8 mouse cellular contexts compared by ENCODE assay signal in genomic region chr9:44249181-44250146, GRCm38 (mm10). TPM values are rescaled to one million over a fixed set of nuclear protein-coding genes. Genes with fewer than 3 reads are reported as not detected.
DNase-seq lines count a peak whose midpoint lies in the region; ATAC-seq and TF ChIP-seq lines count a peak whose summit lies in the region.

No protein-coding gene starts in this region.

- no peaks in the 10 kb centered on the region for H3K9me3 ChIP-seq in limb, embryonic 15.5 days
- H3K9me3 ChIP-seq in midbrain, embryonic 14.5 days (ENCODE audit: control insufficient read depth, low read length) = no peaks in the 10 kb centered on the region

- peak; percentile 35; the same call in 1 of the 2 replicates for TF ChIP-seq EP300 in heart, adult 2 months (IDR thresholded peaks at IDR 0.05; ENCODE audit: insufficient read depth, low read depth, low read length)

- H3K36me3 ChIP-seq in heart, adult 2 months (ENCODE audit: control insufficient read depth, insufficient read depth, low read length) = no peaks in the 10 kb centered on the region
- H3K36me3 ChIP-seq in limb, embryonic 15.5 days = peaks cover 10% of the 10 kb centered on the region
- H3K36me3 ChIP-seq in midbrain, embryonic 14.5 days (ENCODE audit: control insufficient read depth, insufficient read depth, low read length) = no peaks in the 10 kb centered on the region

- no peaks in the 10 kb centered on the region for H3K79me2 ChIP-seq in heart, adult 2 months (replicated peaks; ENCODE audit: control insufficient read depth, insufficient read depth, low read length)

- H3K4me2 ChIP-seq in limb, embryonic 15.5 days = 0 out of 2 replicates have a peak overlapping the region, but pooled peaks have one; percentile 24
- H3K4me2 ChIP-seq in midbrain, embryonic 14.5 days (ENCODE audit: low read length) = no peak overlapping the region

- 0 out of 2 replicates have a peak, but pooled peaks have one; percentile 25 for ATAC-seq in limb, embryonic 15.5 days (ENCODE audit: insufficient number of reproducible peaks, low FRiP score, low TSS enrichment, low read depth)
- peak; percentile 58; the same call in 1 of the 2 replicates for ATAC-seq in midbrain, embryonic 14.5 days (ENCODE audit: low FRiP score, low TSS enrichment)

- 0 out of 2 replicates have a peak, but pooled peaks have one; percentile 33 for TF ChIP-seq POLR2A in heart, adult 2 months (IDR thresholded peaks at IDR 0.05; ENCODE audit: insufficient read depth, low read depth, low read length)

- peak; percentile 81 for TF ChIP-seq CTCF in heart, adult 2 months (IDR thresholded peaks at IDR 0.05)

- DNase-seq in left cerebral cortex, adult 11 months (ENCODE audit: low spot score) = peak; percentile 52
- no peak for DNase-seq in left cerebral cortex, adult 8-10 months (ENCODE audit: low spot score in 2 of 2)
- DNase-seq in embryo, embryonic 9.5 days (ENCODE audit: extremely low spot score) = peak; percentile 57
- peak; percentile 66 to 77 for DNase-seq in heart, adult 2 months
- DNase-seq in kidney, adult 18-20 months = peak; percentile 77
- peak; percentile 75 for DNase-seq in midbrain, embryonic 14.5 days
- peak; percentile 40 to 47 for DNase-seq in spleen, postnatal 14 days (ENCODE audit: low spot score in 2 of 2)

- H3K27ac ChIP-seq in heart, adult 2 months = peak overlapping the region; percentile 54
- H3K27ac ChIP-seq in limb, embryonic 15.5 days = no peak overlapping the region
- no peak overlapping the region for H3K27ac ChIP-seq in midbrain, embryonic 14.5 days (replicated peaks; ENCODE audit: low read depth, low read length)

- no peak overlapping the region; the same call in 1 of the 2 replicates for H3K4me3 ChIP-seq in heart, adult 2 months
- no peak overlapping the region for H3K4me3 ChIP-seq in limb, embryonic 15.5 days
- H3K4me3 ChIP-seq in midbrain, embryonic 14.5 days (replicated peaks; ENCODE audit: low read depth, low read length) = no peak overlapping the region

- H3K9ac ChIP-seq in heart, adult 2 months (ENCODE audit: low read depth, low read length) = no peak overlapping the region
- H3K9ac ChIP-seq in limb, embryonic 15.5 days = no peak overlapping the region
- no peak overlapping the region for H3K9ac ChIP-seq in midbrain, embryonic 14.5 days (replicated peaks; ENCODE audit: low read length)

- no peaks in the 10 kb centered on the region for H3K27me3 ChIP-seq in heart, adult 2 months (ENCODE audit: control insufficient read depth, insufficient read depth, low read length)
- H3K27me3 ChIP-seq in limb, embryonic 15.5 days = no peaks in the 10 kb centered on the region
- H3K27me3 ChIP-seq in midbrain, embryonic 14.5 days (ENCODE audit: control insufficient read depth, insufficient read depth, low read length) = no peaks in the 10 kb centered on the region

- WGBS in heart, adult 2 months = 35% methylated on average over 26 of the region's 26 CpGs
- WGBS in limb, embryonic 15.5 days = 40% methylated on average over 26 of the region's 26 CpGs
- 45% methylated on average over 26 of the region's 26 CpGs for WGBS in midbrain, embryonic 14.5 days

- H3K4me1 ChIP-seq in heart, adult 2 months (ENCODE audit: control insufficient read depth, insufficient read depth, low read length) = no peaks in the 10 kb centered on the region
- peaks cover 16% of the 10 kb centered on the region for H3K4me1 ChIP-seq in limb, embryonic 15.5 days
- peaks cover 15% of the 10 kb centered on the region for H3K4me1 ChIP-seq in midbrain, embryonic 14.5 days (ENCODE audit: control insufficient read depth, insufficient read depth, low read length)

- intact Hi-C loops in heart, adult 2 months (cut with DNase I) = loop anchor here (2.0 to 5.0 kb wide), 3 partner anchors 19 to 122 kb away; partner anchors contain the start of genes Hmbs and Nlrx1

RNA-seq across cellular contexts. Expression of gene Pdzd3, which starts 1.8 kb away (rescaled TPM):
- under 1 TPM; 0.38 to 0.76 (median 0.67) TPM for total RNA-seq in left cerebral cortex, adult 8-10 months (2022)
- 1 to 10 TPM; 3.4 to 4.2 TPM for total RNA-seq in heart, adult 2 months (2021)
- polyA plus RNA-seq in heart, adult 2 months (2012; rRNA removed) = 1.7 and 3.3 TPM in 2 replicates
- polyA plus RNA-seq in limb, embryonic 15.5 days (2015; fragmentation: Nextera tagmentation; extraction: Ambion mirVana) = 0.26 TPM in 1 of 2 replicates, not detected in the other
- polyA plus RNA-seq in midbrain, embryonic 14.5 days (2014; fragmentation: Nextera tagmentation; extraction: Ambion mirVana) = 0.49 and 0.57 TPM in 2 replicates

RNA-seq across cellular contexts. Expression of gene Ccdc153, which starts 9.0 kb away (rescaled TPM):
- 1 to 10 TPM; 1.6 to 3.9 (median 3.4) TPM for total RNA-seq in left cerebral cortex, adult 8-10 months (2022)
- not detected for total RNA-seq in heart, adult 2 months (2021)
- 1.6 TPM in 1 of 2 replicates, not detected in the other for polyA plus RNA-seq in heart, adult 2 months (2012; rRNA removed)
- polyA plus RNA-seq in limb, embryonic 15.5 days (2015; fragmentation: Nextera tagmentation; extraction: Ambion mirVana) = not detected in 2 replicates
- polyA plus RNA-seq in midbrain, embryonic 14.5 days (2014; fragmentation: Nextera tagmentation; extraction: Ambion mirVana) = not detected in 2 replicates

RNA-seq across cellular contexts. Expression of gene Cbl, which starts 15.6 kb away (rescaled TPM):
- total RNA-seq in left cerebral cortex, adult 8-10 months (2022) = 10 to 100 TPM; 48.8 to 55.0 (median 52.5) TPM
- 10 to 100 TPM; 17.8 to 18.7 TPM for total RNA-seq in heart, adult 2 months (2021)
- polyA plus RNA-seq in heart, adult 2 months (2012; rRNA removed) = 5.0 and 11.8 TPM in 2 replicates
- 14.5 and 15.6 TPM in 2 replicates for polyA plus RNA-seq in limb, embryonic 15.5 days (2015; fragmentation: Nextera tagmentation; extraction: Ambion mirVana)
- 20.1 and 27.6 TPM in 2 replicates for polyA plus RNA-seq in midbrain, embryonic 14.5 days (2014; fragmentation: Nextera tagmentation; extraction: Ambion mirVana)

RNA-seq across cellular contexts. Expression of gene Nlrx1, which starts 18.9 kb away (rescaled TPM):
- 10 to 100 TPM; 10.6 to 13.8 (median 11.8) TPM for total RNA-seq in left cerebral cortex, adult 8-10 months (2022)
- 10 to 100 TPM; 20.3 to 21.7 TPM for total RNA-seq in heart, adult 2 months (2021)
- polyA plus RNA-seq in heart, adult 2 months (2012; rRNA removed) = 16.1 and 19.0 TPM in 2 replicates
- polyA plus RNA-seq in limb, embryonic 15.5 days (2015; fragmentation: Nextera tagmentation; extraction: Ambion mirVana) = 12.5 and 12.7 TPM in 2 replicates
- 3.7 and 3.9 TPM in 2 replicates for polyA plus RNA-seq in midbrain, embryonic 14.5 days (2014; fragmentation: Nextera tagmentation; extraction: Ambion mirVana)

RNA-seq across cellular contexts. Expression of gene Abcg4, which starts 39.0 kb away (rescaled TPM):
- 10 to 100 TPM; 57.0 to 65.5 (median 58.8) TPM for total RNA-seq in left cerebral cortex, adult 8-10 months (2022)
- under 1 TPM; 0.42 to 0.75 TPM for total RNA-seq in heart, adult 2 months (2021)
- polyA plus RNA-seq in heart, adult 2 months (2012; rRNA removed) = 1.9 and 2.1 TPM in 2 replicates
- 6.2 and 6.4 TPM in 2 replicates for polyA plus RNA-seq in limb, embryonic 15.5 days (2015; fragmentation: Nextera tagmentation; extraction: Ambion mirVana)
- 18.9 and 20.1 TPM in 2 replicates for polyA plus RNA-seq in midbrain, embryonic 14.5 days (2014; fragmentation: Nextera tagmentation; extraction: Ambion mirVana)

Comparison
In these comparisons a context has a peak if more than half of its experiments do, and no peak if none do; other contexts are left out.
1. DNase-seq: peak in left cerebral cortex, adult 11 months (single experiment), embryo, embryonic 9.5 days (single experiment), heart, adult 2 months (2 of 2), kidney, adult 18-20 months (single experiment), midbrain, embryonic 14.5 days (single experiment) and spleen, postnatal 14 days (2 of 2); none in left cerebral cortex, adult 8-10 months (0 of 2).